Mouse (Mus musculus) CH12.LX (cell line): Measurements from ENCODE around the gene Olfr145. TPM values are rescaled to one million over a fixed set of nuclear protein-coding genes. Genes with fewer than 3 reads are reported as not detected.

Source experiments
- DNase-seq: peaks from one replicate; pipeline ENCODE4 v3.0.0-alpha.2; 2013; ENCODE audit errors: extremely low read depth
- H3K27ac ChIP-seq: 2 replicates; pipeline ENCODE4 v1.5.1; 2012; ENCODE audit warnings: low read depth, mild to moderate bottlenecking, control low read depth, moderate library complexity; ENCODE audit not compliant: insufficient read depth
- H3K27me3 ChIP-seq: replicated peaks from 2 replicates; pipeline ENCODE3; 2012; ENCODE audit warnings: inconsistent platforms
- H3K36me3 ChIP-seq, 2 experiments: replicated peaks in 1 of 2; 2 replicates each; pipeline versions ENCODE3 to v1.6.1; 2012; ENCODE audit warnings: inconsistent platforms in 1 of 2, low read length in 1 of 2, mild to moderate bottlenecking in 1 of 2, mixed read lengths in 1 of 2, moderate library complexity in 1 of 2; ENCODE audit not compliant: control insufficient read depth in 1 of 2, insufficient read depth in 1 of 2
- H3K4me1 ChIP-seq, 2 experiments: 2 replicates each; pipeline ENCODE4 v1.6.1; 2012; ENCODE audit warnings: inconsistent platforms in 1 of 2, moderate library complexity in 1 of 2; ENCODE audit not compliant: insufficient read depth in 2 of 2, control insufficient read depth in 1 of 2
- H3K4me2 ChIP-seq: 2 replicates; pipeline ENCODE4 v1.6.1; 2012; ENCODE audit warnings: low read depth, mild to moderate bottlenecking, control low read depth; ENCODE audit not compliant: poor library complexity, insufficient read depth, severe bottlenecking
- H3K4me3 ChIP-seq, 3 experiments: fragments of 150-350 bp in 1 of 3; sonication (generic) in 1 of 3; replicated peaks in 1 of 3; 2 replicates each; pipeline versions ENCODE3 to v1.5.1; 2011 to 2012; ENCODE audit warnings: low read depth in 2 of 3, low read length in 2 of 3, mild to moderate bottlenecking in 2 of 3, moderate library complexity in 2 of 3, control low read depth in 1 of 3, improper control_type of control experiment in 1 of 3, inconsistent platforms in 1 of 3, mixed read lengths in 1 of 3; ENCODE audit not compliant: poor library complexity in 1 of 3
- H3K79me2 ChIP-seq: replicated peaks from 2 replicates; pipeline ENCODE4 v1.6.1; 2012; ENCODE audit warnings: mild to moderate bottlenecking, moderate library complexity; ENCODE audit not compliant: control insufficient read depth, poor library complexity, insufficient read depth, severe bottlenecking; ENCODE audit errors: extremely low read depth
- H3K9ac ChIP-seq: 2 replicates; pipeline ENCODE4 v1.6.1; 2012; ENCODE audit warnings: low read depth, mild to moderate bottlenecking, control low read depth, moderate library complexity; ENCODE audit not compliant: insufficient read depth
- H3K9me3 ChIP-seq: replicated peaks from 2 replicates; pipeline ENCODE3; 2012; ENCODE audit warnings: low read length, inconsistent platforms, mixed read lengths
- BHLHE40 ChIP-seq: IDR thresholded peaks from 2 replicates; pipeline ENCODE4 v1.6.1; 2011; ENCODE audit warnings: mild to moderate bottlenecking, low read depth, low read length, improper control_type of control experiment
- CHD1 ChIP-seq: IDR thresholded peaks from 2 replicates; pipeline ENCODE4 v1.6.1; 2012; ENCODE audit warnings: low read depth, low read length, improper control_type of control experiment, inconsistent platforms
- CHD2 ChIP-seq: IDR thresholded peaks from 2 replicates; pipeline ENCODE4 v1.6.1; 2011; ENCODE audit warnings: low read length, improper control_type of control experiment
- CTCF ChIP-seq, 2 experiments: IDR thresholded peaks in 1 of 2; conservative IDR thresholded peaks in 1 of 2; 2 replicates each; pipeline ENCODE4 v1.5.1; 2011 to 2012; ENCODE audit warnings: low read depth in 2 of 2, low read length in 2 of 2, improper control_type of control experiment in 1 of 2, inconsistent platforms in 1 of 2, mild to moderate bottlenecking in 1 of 2, moderate library complexity in 1 of 2
- E2F4 ChIP-seq: IDR thresholded peaks from 2 replicates; pipeline ENCODE4 v1.6.1; 2011; ENCODE audit warnings: low read depth, low read length, improper control_type of control experiment; ENCODE audit not compliant: insufficient replicate concordance
- EP300 ChIP-seq: IDR thresholded peaks from 2 replicates; pipeline ENCODE4 v1.6.1; 2011; ENCODE audit warnings: low read length, improper control_type of control experiment
- HCFC1 ChIP-seq: IDR thresholded peaks from 2 replicates; pipeline ENCODE4 v1.6.1; 2012; ENCODE audit warnings: low read depth, mild to moderate bottlenecking, inconsistent platforms, low read length, improper control_type of control experiment
- JUND ChIP-seq: conservative IDR thresholded peaks from 2 replicates; pipeline ENCODE4 v1.6.1; 2011; ENCODE audit warnings: low read depth, low read length, improper control_type of control experiment
- KAT2A ChIP-seq: IDR thresholded peaks from 2 replicates; pipeline ENCODE4 v1.6.1; 2012; ENCODE audit warnings: low read length, improper control_type of control experiment, inconsistent platforms; ENCODE audit not compliant: insufficient replicate concordance
- MAFK ChIP-seq: IDR thresholded peaks from 2 replicates; pipeline ENCODE4 v1.6.1; 2011; ENCODE audit warnings: low read length, improper control_type of control experiment; ENCODE audit not compliant: insufficient replicate concordance
- MAZ ChIP-seq: IDR thresholded peaks from 2 replicates; pipeline ENCODE4 v1.6.1; 2012; ENCODE audit warnings: low read depth, mild to moderate bottlenecking, inconsistent platforms, low read length, improper control_type of control experiment, moderate library complexity
- MEF2A ChIP-seq: IDR thresholded peaks from 2 replicates; pipeline ENCODE4 v1.6.1; 2014; ENCODE audit warnings: low read depth, mild to moderate bottlenecking, inconsistent platforms, low read length, improper control_type of control experiment, borderline replicate concordance
- MXI1 ChIP-seq: IDR thresholded peaks from 2 replicates; pipeline ENCODE4 v1.6.1; 2011; ENCODE audit warnings: mild to moderate bottlenecking, low read depth, low read length, improper control_type of control experiment
- MYC ChIP-seq: IDR thresholded peaks from 2 replicates; pipeline ENCODE4 v1.6.1; 2011; ENCODE audit warnings: low read depth, mild to moderate bottlenecking, improper control_type of control experiment, low read length
- NELFE ChIP-seq: IDR thresholded peaks from 2 replicates; pipeline ENCODE4 v1.6.1; 2011; ENCODE audit warnings: low read depth, low read length, improper control_type of control experiment
- SIN3A ChIP-seq: IDR thresholded peaks from 2 replicates; pipeline ENCODE4 v1.6.1; 2012; ENCODE audit warnings: low read length, improper control_type of control experiment, inconsistent platforms
- SMC3 ChIP-seq: IDR thresholded peaks from 2 replicates; pipeline ENCODE4 v1.6.1; 2011; ENCODE audit warnings: low read depth, low read length, improper control_type of control experiment
- TBP ChIP-seq: conservative IDR thresholded peaks from 2 replicates; pipeline ENCODE4 v1.6.1; 2011; ENCODE audit warnings: low read depth, low read length, improper control_type of control experiment
- USF2 ChIP-seq: conservative IDR thresholded peaks from 2 replicates; pipeline ENCODE4 v1.6.1; 2011; ENCODE audit warnings: low read depth, low read length, improper control_type of control experiment
- ZMIZ1 ChIP-seq: IDR thresholded peaks from 2 replicates; pipeline ENCODE4 v1.6.1; 2012; ENCODE audit warnings: low read depth, mild to moderate bottlenecking, inconsistent platforms, low read length, improper control_type of control experiment
- dilution Hi-C: fragments of 300-500 bp; cut with MboI; formaldehyde crosslinking; loops from 2 replicates; pipeline ENCODE4 v1.14.3; 2020; ENCODE audit warnings: low sequenced_read_pairs; ENCODE audit not compliant: extremely low pct_unique_long_range_greater_than_20kb, extremely low pct_ligation_motif_present
- in situ Hi-C: fragments of 300-500 bp; cut with MboI; formaldehyde crosslinking; loops from 3 replicates; pipeline ENCODE4 v1.14.3; 2019; ENCODE audit warnings: low sequenced_read_pairs, low pct_ligation_motif_present, low pct_unique_long_range_greater_than_20kb, mixed read lengths
- polyA plus RNA-seq: library from polyadenylated mRNA; unstranded; fragments of >175 nt; gene quantifications from 2 replicates; pipeline ENCODE4 v1.2.1, GENCODE M21; 2012; ENCODE audit warnings: low read depth; ENCODE audit not compliant: insufficient read length
- total RNA-seq, 2 experiments: library from RNA; depleted of rRNA; stranded (reverse); fragments of 300-350 nt in 1 of 2; fragments of >200 nt in 1 of 2; gene quantifications; 2 replicates each; pipeline ENCODE4 v1.2.3; 2012 to 2014

The Olfr145 gene
- total RNA-seq (2012; rRNA removed) (not detected in 2 replicates), total RNA-seq (2014; rRNA removed) (not detected in 2 replicates), polyA plus RNA-seq (not detected in 2 replicates)

- in situ Hi-C loops (no loop called here), dilution Hi-C loops (no loop called here)
- no peaks in the 10 kb centered on the region for H3K36me3 ChIP-seq
- no peak within 1 kb of the TSS for H3K9ac ChIP-seq
- H3K27me3 ChIP-seq, result no peaks in the 10 kb centered on the region
- no peaks in the 10 kb centered on the region for H3K9me3 ChIP-seq
- H3K27ac ChIP-seq, result no peak within 1 kb of the TSS
- H3K4me2 ChIP-seq, result no peak within 1 kb of the TSS
- no peak for TF ChIP-seq EP300
- TF ChIP-seq KAT2A, result no peak
- no peaks in the 10 kb centered on the region for H3K79me2 ChIP-seq
- H3K4me1 ChIP-seq, result no peaks in the 10 kb centered on the region
- no peak for DNase-seq
- H3K4me3 ChIP-seq, result no peak within 1 kb of the TSS
Observed at GRCm38 (mm10) chr9:37896661-37897060, at the start of gene Olfr145. Gene Olfr145 (plus strand): TSS chr9:37896724.

GRCm38 (mm10) chr9:37849267-37849666 is 47.3 kb upstream of the Olfr145 start:
- no peaks in the 10 kb centered on the region for H3K79me2 ChIP-seq
- no peak overlapping the region for H3K9ac ChIP-seq
- dilution Hi-C loops, result no loop called here
- in situ Hi-C loops, result no loop called here
- H3K36me3 ChIP-seq, result no peaks in the 10 kb centered on the region
- H3K9me3 ChIP-seq, result no peaks in the 10 kb centered on the region
- no peak overlapping the region for H3K27ac ChIP-seq
- H3K4me1 ChIP-seq, result no peaks in the 10 kb centered on the region
- H3K4me3 ChIP-seq, result no peak overlapping the region
- TF ChIP-seq MXI1 (no peak), TBP (no peak), JUND (no peak), SMC3 (no peak), E2F4 (no peak), MAZ (no peak), MYC (no peak), SIN3A (no peak), HCFC1 (no peak), MEF2A (no peak), ZMIZ1 (no peak), USF2 (no peak), CHD1 (no peak), CHD2 (no peak), NELFE (no peak), MAFK (no peak), CTCF (conservative IDR thresholded peaks at IDR 0.05 in 1 of 2, IDR thresholded peaks at IDR 0.05 in 1 of 2; ENCODE audit: low read depth in 2 of 2, low read length in 2 of 2) (no peak), BHLHE40 (no peak)
- no peaks in the 10 kb centered on the region for H3K27me3 ChIP-seq
- H3K4me2 ChIP-seq, result no peak overlapping the region
- DNase-seq, result no peak
